Mouse (Mus musculus): Measurements from ENCODE around the gene Gm20388.
"Not testable (repeated sequence)": the region's sequence is repeated elsewhere in the genome, so short reads cannot be mapped to it uniquely, and the experiment has no call there.

Gene Gm20388

DNA sequence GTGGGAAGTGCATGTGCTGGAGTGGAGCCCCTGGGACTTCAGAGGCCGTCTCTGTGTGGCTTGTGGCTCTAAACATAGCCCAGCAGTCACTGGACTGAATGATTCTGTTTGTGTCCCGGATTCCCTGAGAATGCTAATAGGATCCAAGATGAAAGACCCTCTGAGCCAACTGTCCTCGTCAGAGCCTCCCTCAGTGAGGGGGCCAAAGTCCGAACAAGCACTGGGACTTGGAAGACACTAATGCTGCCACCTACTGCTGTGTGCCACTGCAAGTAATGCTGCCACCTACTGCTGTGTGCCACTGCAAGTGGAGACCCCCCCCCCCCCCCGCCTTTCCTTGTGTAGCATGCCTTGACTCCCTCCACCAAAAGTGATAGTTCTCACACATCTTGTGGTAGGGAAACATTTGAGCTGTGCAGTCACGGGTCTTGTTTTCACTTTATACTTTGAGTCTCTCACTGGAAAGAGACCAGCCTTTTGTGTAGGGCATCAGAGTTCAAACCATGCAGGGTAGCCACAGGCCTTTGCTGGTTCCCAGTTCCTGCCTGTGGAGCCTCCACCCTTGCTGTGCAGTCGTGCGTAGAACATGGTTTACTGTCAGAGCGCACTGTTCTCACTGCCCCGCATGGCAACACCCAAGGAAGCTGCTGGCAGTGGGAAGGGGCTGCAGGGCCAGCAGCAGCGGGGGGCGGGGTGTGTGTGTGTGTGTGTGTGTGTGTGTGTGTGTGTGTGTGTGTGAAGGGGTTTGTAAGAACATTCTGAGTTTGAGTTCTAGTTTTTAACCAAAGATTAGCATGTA lies 3187.3 kb downstream of the Gm20388 start:
- DNase-seq (ENCODE audit: low spot score): no peak

DNA sequence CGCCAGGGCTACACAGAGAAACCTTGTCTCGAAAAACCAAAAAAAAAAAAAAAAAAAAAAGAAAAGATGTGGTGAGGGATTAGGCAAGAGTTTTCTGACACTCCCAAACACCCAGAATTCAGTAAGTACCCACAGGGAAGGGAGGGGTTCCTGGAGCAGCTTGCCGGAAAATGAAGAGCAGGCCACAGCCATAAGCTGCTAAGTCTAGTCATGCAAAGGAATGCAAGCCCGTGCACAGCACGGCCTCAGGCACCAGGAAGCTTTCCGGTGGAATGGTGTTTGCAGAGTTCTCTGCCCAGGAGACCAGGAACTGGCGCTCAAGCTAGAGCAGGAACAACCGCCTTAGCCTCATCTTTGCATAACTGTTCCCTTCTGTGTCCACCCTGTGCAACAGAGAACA lies 3189.6 kb downstream of the Gm20388 start:
- no peak for DNase-seq (ENCODE audit: low spot score)

DNA sequence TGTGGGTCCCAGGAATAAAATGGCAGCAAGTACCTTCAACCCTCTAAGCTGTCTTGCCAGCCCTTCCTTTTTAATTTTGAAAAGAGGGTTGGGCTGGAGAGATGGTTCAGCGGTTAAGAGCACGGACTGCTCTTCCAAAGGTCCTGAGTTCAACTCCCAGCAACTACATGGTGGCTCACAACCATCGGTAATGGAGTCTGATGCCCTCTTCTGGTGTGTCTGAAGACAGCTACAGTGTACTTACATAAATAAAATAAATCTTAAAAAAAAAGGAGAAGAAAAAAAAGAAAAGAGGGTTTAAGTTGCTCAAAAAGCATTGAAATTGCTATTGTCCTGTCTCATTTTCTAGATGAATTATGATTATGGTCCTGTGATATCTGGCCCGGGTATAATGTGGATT lies 3190.6 kb downstream of the Gm20388 start:
- no peak for DNase-seq (ENCODE audit: low spot score)

DNA sequence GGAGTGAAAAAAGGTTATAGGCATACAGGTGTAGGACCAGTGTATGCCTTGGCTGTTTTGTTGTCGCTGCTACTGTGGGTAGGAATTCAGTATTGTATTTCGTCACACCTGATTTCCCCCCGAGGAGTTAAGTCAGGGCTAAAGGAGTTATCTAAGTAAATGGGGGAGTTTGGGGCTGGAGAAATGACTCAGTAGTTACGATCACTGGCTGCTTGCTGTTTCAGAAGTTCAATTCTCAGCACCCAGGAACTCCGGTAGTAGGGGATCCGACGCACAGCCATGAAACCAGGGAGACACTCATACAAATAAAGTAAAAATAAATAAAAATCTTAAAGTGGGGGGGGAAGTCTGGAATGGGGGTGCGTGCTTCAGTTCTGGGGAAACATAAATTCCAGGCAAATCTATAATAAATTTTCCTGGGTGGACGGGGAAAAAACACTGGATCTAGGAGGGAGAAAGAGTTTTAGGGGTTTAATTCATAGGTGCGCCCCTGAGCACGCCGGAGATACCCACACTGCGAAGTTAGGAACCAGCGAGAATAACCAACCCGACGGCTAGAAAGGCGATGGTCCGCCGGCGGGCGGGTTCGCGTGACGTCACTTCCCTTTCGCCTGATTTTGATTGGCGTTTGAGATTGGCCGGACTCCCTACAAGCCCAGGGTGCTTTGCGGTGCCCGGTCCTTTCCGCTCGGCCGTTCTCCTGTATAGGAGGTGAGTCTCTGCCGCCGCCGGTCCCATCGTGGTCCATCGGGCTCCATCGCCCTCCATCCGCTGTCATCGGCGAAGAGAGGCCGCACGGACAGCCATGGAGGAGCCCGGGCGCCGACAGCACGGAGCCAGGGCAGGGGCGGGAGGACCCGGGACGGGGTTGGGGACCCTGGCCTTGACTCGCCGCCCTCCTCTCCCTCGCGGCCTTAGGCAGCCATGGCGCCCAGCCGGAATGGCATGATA lies 3191.4 kb downstream of the Gm20388 start, which contains the start of gene Rpl13:
Gene Rpl13 (plus strand): TSS at position 616 of the 951 bp plus-strand sequence.
- DNase-seq (ENCODE audit: low spot score): peak; percentile 98

DNA sequence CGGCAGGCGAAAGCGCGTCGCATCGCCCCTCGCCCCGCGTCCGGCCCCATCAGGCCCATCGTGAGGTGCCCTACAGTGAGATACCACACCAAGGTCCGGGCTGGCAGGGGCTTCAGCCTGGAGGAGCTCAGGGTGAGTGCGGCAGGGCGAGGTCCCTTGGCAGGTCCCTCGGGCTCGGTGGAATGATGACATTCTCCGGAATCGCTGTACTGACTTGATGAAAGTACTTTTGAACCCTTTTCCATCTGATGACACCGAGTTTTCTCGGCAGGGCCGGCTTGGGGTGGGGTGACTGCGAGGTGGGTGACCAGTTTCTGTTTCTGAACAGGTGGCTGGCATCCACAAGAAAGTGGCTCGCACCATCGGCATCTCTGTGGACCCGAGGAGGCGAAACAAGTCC lies 3192.2 kb downstream of the Gm20388 start:
- DNase-seq (ENCODE audit: low spot score): not testable (repeated sequence)

DNA sequence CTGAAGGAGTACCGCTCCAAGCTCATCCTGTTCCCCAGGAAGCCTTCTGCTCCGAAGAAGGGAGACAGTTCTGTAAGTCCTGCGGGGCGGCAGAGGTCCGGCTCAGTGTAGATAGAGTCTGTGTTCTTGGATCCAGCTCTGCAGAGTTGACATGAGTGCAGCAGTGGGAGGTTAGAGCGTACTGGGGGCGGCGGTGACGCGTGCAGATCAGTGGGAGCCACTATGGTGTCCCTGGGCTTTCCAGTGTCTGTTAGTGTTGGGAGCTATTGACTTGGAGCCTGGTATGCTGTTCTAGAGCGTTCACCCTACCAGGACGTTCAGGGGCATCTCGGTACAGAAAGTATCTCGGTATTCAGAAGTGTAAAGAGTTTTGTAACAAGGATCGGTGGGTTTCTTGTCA lies 3192.6 kb downstream of the Gm20388 start:
- DNase-seq (ENCODE audit: low spot score): no peak

DNA sequence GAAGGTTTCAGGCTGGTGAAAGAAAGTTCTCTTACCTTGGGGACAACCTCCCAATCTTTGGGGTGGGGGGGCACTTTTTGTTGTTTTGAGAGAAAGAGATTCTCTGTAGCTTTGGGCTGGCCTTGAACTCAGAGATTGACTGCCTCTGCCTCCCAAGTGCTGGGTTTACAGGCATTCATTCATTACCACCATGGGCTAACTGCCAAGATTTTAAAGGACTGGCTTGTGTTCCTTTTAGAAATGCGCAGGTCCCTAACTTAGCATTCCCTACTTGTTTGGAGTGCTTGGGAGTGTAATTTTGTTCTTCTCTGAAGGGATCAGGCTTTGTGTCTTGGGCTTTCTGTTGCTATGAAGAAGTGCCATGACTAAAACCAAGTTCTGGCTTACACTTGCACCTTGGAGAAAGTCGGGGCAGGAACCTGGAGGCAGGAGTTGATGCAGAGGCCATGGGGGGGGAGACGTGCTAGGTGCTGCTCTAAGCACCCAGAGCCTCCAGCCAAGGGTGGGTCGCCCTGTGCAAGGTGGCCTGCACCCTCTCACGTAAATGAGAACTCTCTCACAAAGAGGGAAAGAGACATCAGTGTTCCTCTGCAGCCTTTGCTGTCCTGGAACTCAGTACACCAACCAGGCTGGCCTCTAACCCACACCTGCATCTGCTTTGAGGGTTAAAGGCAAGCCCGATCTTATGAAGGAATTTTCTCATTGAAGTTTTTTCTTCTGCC lies 3193.6 kb downstream of the Gm20388 start:
- no peak for DNase-seq (ENCODE audit: low spot score)

DNA sequence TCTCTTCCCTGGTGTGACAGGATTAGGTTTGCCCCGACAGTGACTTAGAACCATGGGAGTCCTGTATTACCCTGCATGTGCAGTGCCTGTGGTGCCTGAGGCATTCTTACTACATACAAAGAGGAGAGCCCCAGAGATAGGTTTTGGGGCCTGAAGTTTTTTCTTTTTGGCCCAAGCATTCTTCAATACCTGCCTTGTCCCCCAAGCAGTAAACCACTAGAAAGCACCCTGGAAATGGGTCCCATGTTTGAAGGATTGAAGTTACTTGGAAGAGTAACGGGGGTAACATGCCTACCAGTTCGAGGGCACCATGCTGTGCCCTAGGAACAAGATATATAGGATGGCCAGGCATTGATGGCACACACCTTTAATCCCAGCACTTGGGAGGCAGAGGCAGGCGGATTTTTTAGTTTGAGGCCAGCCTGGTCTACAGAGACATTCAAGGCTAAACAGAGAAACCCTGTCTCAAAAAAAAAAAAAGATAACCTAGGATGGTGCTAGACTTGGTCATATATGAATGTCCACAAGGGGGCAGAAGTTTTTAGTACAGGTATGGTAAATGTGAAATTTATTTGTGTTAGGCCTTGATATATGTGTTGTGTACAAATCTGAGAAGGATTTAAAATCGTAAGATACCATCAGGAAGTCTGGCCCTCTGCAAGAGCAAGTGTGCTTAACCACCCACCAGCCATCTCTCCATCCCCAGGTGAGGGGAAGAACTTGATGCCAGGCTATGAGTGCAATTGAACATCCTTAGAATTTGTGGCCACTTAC lies 3195.1 kb downstream of the Gm20388 start:
- DNase-seq (ENCODE audit: low spot score): no peak

DNA sequence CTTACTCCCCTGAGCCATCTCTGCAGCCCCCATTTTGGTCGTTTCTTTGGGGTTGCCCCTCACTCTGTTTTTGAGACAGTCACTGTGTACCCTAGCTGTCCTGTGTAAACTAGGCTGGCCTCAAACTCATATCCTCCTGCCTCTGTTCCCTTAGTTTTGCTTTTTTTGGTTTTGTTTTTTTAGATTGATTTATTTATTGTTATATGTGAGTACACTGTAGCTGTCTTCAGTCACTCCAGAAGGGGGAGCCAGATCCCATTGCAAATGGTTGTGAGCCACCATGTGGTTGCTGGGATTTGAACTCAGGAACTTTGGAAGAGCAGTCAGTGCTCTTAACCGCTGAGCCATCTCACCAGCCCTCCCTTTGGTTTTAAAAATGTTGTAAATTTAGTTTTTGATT lies 3195.9 kb downstream of the Gm20388 start:
- DNase-seq (ENCODE audit: low spot score): no peak

DNA sequence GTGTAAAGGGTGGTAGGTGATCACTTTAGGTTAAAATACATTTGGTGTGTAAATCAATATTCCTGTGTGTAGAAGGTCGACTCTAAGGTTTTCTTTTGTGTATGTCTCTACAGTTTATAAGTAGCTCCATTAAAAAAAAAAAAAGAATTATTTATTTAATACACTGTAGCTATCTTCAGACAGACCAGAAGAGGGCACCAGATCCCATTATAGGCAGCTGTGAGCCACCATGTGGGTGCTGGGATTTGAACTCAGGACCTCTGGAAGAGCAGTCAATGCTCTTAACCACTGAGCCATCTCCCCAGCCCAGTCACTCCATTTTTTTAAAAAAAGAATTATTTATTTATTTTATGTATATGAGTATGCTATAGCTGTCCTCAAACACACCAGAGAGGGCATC lies 3197.4 kb downstream of the Gm20388 start:
- DNase-seq (ENCODE audit: low spot score): no peak

DNA sequence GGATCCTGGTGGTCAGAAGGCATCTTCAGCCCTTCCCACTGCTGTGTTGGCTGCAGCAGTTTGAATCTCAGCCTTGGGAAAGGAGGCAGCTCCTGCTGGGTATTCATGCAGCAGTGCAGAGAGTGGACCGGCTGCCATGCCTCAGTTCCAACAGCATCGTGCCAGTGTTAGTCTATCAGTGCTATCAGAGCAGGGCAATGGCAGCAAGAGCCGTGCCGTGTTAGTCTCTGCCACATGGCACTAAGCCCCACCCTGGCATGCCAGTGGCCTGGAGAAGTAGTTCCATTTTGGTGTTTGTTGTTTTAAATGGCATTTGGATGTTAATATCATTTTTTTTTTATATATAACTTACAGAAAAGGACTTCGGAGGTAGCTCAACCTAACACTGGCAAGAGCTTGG lies 3198.3 kb downstream of the Gm20388 start:
- no peak for DNase-seq (ENCODE audit: low spot score)

DNA sequence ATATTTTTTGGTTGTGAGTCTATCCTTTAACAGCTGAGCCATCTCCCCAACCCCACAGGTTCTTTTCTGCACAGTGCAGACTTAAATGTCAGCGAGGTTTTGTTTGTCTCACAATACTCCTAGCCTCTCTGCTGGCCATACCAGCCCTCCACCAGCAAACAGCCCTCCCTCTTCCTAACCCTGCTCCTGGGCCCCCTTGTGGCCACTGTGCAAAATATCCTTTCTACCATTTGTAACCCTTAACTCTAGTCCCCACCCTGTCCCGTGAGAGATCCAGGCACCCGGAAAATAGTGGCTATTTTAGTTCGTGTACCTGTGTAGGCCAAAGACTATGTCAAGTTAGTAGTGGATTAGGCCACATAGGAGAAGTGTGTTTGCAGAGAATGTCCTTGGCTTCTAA lies 3200.0 kb downstream of the Gm20388 start:
- peak; percentile 45 for DNase-seq (ENCODE audit: low spot score)

DNA sequence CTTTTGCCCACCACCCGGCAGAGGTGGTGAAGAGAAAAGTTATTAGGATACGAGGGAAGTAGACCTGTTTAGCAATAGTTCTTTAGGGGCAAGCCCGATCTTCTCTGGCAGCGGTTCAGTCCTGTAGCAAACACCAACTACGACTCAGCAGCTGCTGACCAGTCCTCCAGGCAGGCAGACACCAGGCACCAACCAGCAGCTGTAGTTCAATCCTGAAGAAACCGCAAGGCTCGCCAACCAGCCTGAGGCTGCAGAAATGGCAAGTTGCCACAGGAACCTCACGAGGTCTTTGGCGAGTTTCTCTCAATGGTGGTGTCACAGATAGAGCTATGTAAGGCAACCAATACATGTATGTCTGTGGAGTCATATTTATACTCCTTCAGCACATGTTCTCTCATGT lies 3202.3 kb downstream of the Gm20388 start:
- no peak for DNase-seq (ENCODE audit: low spot score)

DNA sequence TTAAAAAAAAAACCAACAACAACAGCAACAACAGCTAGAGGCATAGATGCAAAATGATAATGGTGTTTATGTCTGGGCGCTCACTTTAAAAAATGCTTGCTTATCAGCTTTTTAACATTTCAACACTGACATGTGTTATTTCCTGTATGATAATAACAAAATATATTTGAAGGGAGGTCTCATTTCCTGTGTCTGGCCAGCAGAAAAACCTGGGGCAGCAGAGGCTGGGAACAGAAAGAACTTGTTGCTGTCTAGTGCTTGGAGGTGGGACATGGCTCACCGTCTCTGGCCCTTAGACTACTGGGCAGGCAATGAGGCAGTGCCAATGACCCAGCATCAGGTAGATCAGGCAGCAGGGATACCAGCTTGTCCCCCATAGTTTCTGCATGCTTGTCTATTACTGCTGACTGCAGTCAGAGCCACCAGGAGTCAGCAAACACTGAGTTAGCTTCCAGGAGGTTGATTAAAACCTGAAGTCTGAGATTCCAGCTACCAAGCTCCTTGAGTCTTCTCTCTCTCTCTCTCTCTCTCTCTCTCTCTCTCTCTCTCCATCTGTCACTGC lies 3203.3 kb downstream of the Gm20388 start:
- no peak for DNase-seq (ENCODE audit: low spot score)

DNA sequence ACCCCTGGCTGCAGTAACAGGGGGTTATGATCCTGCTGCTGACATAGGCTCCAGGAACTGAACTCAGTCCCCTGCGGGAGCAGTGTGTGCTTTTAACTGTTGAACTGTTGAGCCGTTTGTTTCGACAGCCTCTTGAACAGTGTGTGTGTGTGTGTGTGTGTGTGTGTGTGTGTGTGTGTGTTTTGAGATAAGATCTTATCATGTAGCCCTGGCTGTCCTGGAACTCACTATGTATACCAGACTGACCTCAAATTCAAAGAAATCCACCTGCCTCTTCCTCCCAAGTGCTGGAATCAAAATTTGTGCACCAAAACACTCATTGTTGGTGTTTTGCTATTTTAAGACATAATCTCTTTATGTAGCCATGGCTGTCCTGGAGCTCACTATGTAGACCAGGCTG lies 3204.0 kb downstream of the Gm20388 start:
- no peak for DNase-seq (ENCODE audit: low spot score)

DNA sequence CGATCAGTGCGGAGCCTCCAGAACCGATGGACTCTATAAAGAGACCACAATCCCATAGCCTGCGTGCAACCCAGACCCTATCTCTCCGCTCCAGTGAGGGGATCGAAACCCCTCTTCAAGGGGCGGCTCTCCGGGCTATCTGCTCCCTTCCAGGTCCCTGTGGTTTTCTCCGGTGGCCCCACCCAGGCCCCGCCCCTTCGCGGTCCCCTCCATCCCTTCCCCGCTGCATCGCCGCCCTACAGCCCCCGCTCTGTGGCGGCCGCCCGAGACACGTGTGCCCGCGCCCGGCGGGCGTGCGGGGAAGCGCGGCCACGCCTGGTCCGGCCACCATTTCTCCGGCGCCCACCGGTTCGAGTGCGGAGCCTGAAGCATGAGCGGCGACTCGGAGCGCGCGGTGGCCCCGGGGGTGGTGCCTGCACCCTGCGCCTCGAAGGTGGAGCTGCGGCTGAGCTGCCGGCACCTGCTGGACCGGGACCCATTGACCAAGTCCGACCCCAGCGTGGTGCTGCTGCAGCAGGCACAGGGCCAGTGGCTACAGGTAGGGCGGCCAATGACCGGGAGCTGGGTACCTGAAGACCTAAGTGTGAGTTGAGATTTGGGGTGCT lies 3206.6 kb downstream of the Gm20388 start, which contains the start of gene Cpne7:
Gene Cpne7 (plus strand): TSS at position 248 of the 605 bp plus-strand sequence.
- no peak for DNase-seq (ENCODE audit: low spot score)

DNA sequence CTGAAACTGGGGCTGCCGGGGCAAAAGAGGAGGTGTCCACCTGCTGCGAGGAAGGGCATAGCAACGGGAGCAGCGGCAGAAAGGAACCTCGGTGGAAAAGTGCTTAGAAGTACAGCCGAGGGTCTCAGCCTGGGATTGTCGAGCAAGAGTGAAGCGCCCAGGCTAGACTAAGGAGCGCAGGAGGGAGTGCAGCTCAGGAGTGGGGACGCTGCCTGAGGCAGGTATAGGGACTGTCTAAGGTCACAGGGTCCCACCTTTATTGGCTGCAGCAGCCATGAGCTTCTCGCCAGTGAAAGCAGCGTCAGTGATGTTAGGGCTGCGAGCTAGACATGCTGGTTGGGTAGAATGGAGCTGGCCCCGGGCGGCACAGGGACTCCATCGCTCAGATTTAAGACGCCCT lies 3207.1 kb downstream of the Gm20388 start:
- no peak for DNase-seq (ENCODE audit: low spot score)

DNA sequence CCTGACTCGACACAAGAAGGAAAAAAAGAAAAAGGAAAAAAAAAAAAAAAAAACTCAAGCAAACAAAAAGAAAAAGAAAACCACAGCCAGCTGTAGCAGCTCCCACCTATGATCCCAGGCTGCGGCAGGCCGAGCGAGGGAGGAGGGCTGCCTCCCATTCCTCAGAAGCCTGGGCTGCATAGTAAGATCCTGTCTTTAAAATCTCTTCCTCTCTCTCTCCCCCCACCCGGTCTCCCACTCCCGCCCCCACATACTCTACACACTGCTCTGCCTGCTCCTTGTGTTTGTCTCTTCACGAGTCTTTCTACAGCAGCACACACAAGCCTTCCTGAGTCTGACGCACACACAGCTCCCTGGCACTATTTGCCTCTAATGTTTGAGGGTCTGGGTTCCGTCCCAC lies 3211.4 kb downstream of the Gm20388 start:
- DNase-seq (ENCODE audit: low spot score): no peak

DNA sequence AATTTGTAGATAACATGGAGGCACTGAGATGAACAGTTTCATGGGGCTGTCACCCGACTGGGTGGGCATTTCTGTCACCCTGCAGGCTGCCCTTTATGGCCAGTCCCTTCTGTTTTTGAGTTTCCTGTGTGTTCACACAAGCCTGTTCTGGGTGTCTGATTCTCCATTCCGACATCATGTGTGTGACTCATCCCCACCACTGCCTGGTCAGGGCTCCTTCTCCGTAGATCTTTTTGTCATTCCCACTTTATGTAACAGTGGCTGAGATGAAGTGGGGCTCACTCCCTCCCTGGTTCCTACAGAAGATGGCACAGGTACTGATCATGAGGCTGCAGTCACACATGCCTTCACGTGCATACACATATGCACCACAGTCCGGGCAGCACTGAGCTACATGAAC lies 3212.0 kb downstream of the Gm20388 start:
- no peak for DNase-seq (ENCODE audit: low spot score)

DNA sequence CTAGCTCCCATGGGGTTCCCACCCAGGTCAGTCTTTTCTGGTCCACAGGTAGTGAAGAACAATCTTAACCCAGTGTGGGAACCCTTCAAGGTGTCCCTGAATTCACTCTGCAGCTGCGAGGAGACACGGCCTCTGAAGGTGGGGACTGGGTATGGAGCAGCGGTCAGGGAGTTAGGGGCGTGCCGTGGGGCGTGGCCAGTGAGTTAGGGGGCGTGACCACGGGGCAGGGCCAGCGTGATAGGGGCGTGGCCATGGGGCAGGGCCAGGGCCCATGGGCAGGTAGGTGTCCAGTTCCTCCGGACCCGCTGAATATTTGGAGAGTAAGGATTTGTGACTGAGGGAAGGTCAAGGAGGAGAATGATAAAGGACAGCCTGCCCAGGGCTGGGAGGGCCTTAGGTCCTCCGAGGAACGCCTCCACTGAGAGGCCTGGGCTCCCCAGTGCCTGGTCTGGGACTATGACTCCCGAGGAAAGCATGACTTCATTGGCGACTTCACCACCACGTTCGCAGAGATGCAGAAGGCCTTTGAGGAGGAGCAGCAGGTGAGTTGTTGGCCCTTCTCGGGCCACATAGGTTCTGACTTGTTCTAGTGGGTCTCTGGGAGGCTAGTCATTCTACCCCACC lies 3215.7 kb downstream of the Gm20388 start:
- DNase-seq (ENCODE audit: low spot score): peak; percentile 58

All from ovary, postnatal 14 days (tissue).